In the genomic region with DNA sequence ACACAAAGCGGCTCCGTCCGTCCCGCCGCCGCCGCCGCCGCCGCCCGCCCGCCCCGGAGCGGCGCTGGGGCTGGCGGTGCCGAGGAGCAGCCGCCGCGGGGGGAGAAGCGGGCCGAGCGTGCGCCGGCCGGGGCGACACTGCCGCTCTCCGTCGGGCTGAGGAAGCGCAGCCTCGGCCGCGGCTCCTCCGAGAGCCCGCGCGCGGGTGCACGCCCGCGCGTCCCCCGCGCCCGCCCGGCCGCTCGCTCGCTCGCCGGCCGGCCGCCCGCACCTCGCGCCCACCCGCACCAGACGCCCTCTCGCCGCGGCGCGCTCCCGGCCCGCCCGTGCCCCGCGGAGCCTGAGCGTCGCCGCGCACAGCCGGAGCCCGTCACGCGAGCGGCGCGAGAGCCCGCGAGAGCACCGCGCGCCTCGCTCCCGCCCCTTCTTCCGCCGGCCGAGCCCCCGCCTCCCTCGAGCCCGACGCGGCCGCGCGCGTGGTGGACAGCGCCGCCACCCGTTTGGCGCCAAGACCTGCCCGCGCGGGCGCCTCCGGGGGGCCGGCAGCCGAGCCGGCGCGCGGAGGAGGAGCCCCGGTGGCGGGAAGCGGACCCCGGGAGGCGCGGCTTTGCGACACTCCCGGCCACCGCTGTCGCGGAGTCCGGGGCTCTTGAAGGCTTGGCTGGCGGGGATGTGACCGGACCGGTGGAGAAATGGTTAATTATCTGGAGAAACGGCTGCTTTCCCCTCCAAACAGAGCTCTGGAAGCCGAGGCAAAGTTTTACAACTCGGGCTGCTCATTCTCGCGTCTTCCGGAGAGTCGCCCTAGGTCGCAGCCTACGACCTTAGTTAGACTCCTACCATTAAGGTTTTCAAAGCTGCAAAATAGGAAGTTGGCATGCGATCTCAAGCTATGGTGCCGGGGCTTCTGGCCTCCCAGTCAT, we compare ENCODE assay signal across 8 mouse cellular contexts. TPM values are rescaled to one million over a fixed set of nuclear protein-coding genes. Genes with fewer than 3 reads are reported as not detected.
DNase-seq lines count a peak whose midpoint lies in the region; ATAC-seq lines count a peak whose summit lies in the region.

Gene Pds5a (minus strand): TSS at position 438 of the 923 bp plus-strand sequence.

- H3K4me3 ChIP-seq in brown adipose tissue, adult 24 weeks (ENCODE audit: insufficient read depth, low read depth, low read length) = peak within 1 kb of the TSS; percentile 93
- H3K4me3 ChIP-seq in heart, embryonic 14.5 days (ENCODE audit: control insufficient read depth in 1 of 2, insufficient read depth in 1 of 2, low read depth in 1 of 2, low read length in 2 of 2) = peak within 1 kb of the TSS; percentile 99 to 100
- H3K4me3 ChIP-seq in liver, embryonic 13.5 days (replicated peaks) = peak within 1 kb of the TSS; percentile 99
- H3K4me3 ChIP-seq in stomach, embryonic 16.5 days (replicated peaks; ENCODE audit: low read length) = peak within 1 kb of the TSS; percentile 100

- peak; percentile 87 for ATAC-seq in heart, embryonic 14.5 days (ENCODE audit: insufficient number of reproducible peaks, insufficient read depth, low FRiP score, low read depth)
- ATAC-seq in liver, embryonic 13.5 days (ENCODE audit: low read depth) = peak; percentile 85
- peak; percentile 93 for ATAC-seq in stomach, embryonic 16.5 days (ENCODE audit: insufficient read depth, low FRiP score)

- H3K36me3 ChIP-seq in heart, embryonic 14.5 days (ENCODE audit: control insufficient read depth, insufficient read depth, low read length) = peaks cover 22% of the 10 kb centered on the region
- H3K36me3 ChIP-seq in liver, embryonic 13.5 days = peaks cover 19% of the 10 kb centered on the region
- no peaks in the 10 kb centered on the region for H3K36me3 ChIP-seq in stomach, embryonic 16.5 days (ENCODE audit: control insufficient read depth, insufficient read depth, low read length)

- under 1% methylated on average over 113 of the region's 140 CpGs for WGBS in heart, embryonic 14.5 days
- under 1% methylated on average over 109 of the region's 140 CpGs for WGBS in liver, embryonic 13.5 days (ENCODE audit: insufficient replicate concordance)
- under 1% methylated on average over 101 of the region's 140 CpGs for WGBS in stomach, embryonic 16.5 days

- peak within 1 kb of the TSS; percentile 98 for H3K9ac ChIP-seq in heart, embryonic 14.5 days (ENCODE audit: low read length)
- peak within 1 kb of the TSS; percentile 99 for H3K9ac ChIP-seq in liver, embryonic 13.5 days
- peak within 1 kb of the TSS; percentile 96 for H3K9ac ChIP-seq in stomach, embryonic 16.5 days (ENCODE audit: low read length)

- no peaks in the 10 kb centered on the region for H3K27me3 ChIP-seq in heart, embryonic 14.5 days (ENCODE audit: control insufficient read depth, insufficient read depth, low read length)
- H3K27me3 ChIP-seq in liver, embryonic 13.5 days = no peaks in the 10 kb centered on the region
- H3K27me3 ChIP-seq in stomach, embryonic 16.5 days (ENCODE audit: control insufficient read depth, insufficient read depth, low read length) = no peaks in the 10 kb centered on the region

- no peaks in the 10 kb centered on the region for H3K9me3 ChIP-seq in heart, embryonic 14.5 days (ENCODE audit: control insufficient read depth, low read length)
- no peaks in the 10 kb centered on the region for H3K9me3 ChIP-seq in liver, embryonic 13.5 days (replicated peaks)
- no peaks in the 10 kb centered on the region for H3K9me3 ChIP-seq in stomach, embryonic 16.5 days (replicated peaks; ENCODE audit: control insufficient read depth, low read length)

- H3K4me1 ChIP-seq in brown adipose tissue, adult 24 weeks (ENCODE audit: control insufficient read depth, insufficient read depth, insufficient read length, low read length) = peaks cover 6% of the 10 kb centered on the region; the same call in 1 of the 2 replicates
- H3K4me1 ChIP-seq in heart, embryonic 14.5 days (ENCODE audit: control insufficient read depth in 2 of 2, insufficient read depth in 2 of 2, low read length in 2 of 2) = peaks cover 0 to 10% of the 10 kb centered on the region in 2 experiments; a peak in 2 of 4 replicates
- H3K4me1 ChIP-seq in liver, embryonic 13.5 days (replicated peaks) = peaks cover 39% of the 10 kb centered on the region
- peaks cover 15% of the 10 kb centered on the region for H3K4me1 ChIP-seq in stomach, embryonic 16.5 days (ENCODE audit: control insufficient read depth, insufficient read depth, low read length)

- peak within 1 kb of the TSS; percentile 78 for H3K27ac ChIP-seq in brown adipose tissue, adult 24 weeks (replicated peaks; ENCODE audit: low read depth, low read length)
- peak within 1 kb of the TSS; percentile 95 to 99 for H3K27ac ChIP-seq in heart, embryonic 14.5 days (replicated peaks in 1 of 2; ENCODE audit: control insufficient read depth in 1 of 2, insufficient read depth in 1 of 2, low read depth in 2 of 2, low read length in 2 of 2)
- H3K27ac ChIP-seq in liver, embryonic 13.5 days = peak within 1 kb of the TSS; percentile 95
- peak within 1 kb of the TSS; percentile 98 for H3K27ac ChIP-seq in stomach, embryonic 16.5 days (ENCODE audit: low read length)

- peak; percentile 93 for DNase-seq in CD4-positive, CD25-positive, alpha-beta regulatory T cell, adult 2 months (ENCODE audit: low read depth, low spot score)
- peak; percentile 45 for DNase-seq in fibroblast of lung, adult 2 months (ENCODE audit: low read depth)
- peak; percentile 93 for DNase-seq in kidney, postnatal 14 days
- DNase-seq in liver, embryonic 13.5 days = peak; percentile 81
- peak; percentile 88 for DNase-seq in neural tube, embryonic 10.5 days (ENCODE audit: extremely low spot score, low spot score)

- H3K4me2 ChIP-seq in heart, embryonic 14.5 days (ENCODE audit: low read length) = peak within 1 kb of the TSS; percentile 75
- H3K4me2 ChIP-seq in liver, embryonic 13.5 days = peak within 1 kb of the TSS; percentile 81
- peak within 1 kb of the TSS; percentile 92 for H3K4me2 ChIP-seq in stomach, embryonic 16.5 days (ENCODE audit: low read depth, low read length)

RNA-seq across cellular contexts. Expression of gene Pds5a, which starts in this region (rescaled TPM):
- 40.0 and 45.3 TPM in 2 replicates for polyA plus RNA-seq in brown adipose tissue, adult 24 weeks (2012; ENCODE audit: insufficient read depth, insufficient read length, missing spikeins)
- polyA plus RNA-seq in heart, embryonic 14.5 days (2014; fragmentation: Nextera tagmentation; extraction: Ambion mirVana) = 55.1 and 56.1 TPM in 2 replicates
- 23.1 and 26.8 TPM in 2 replicates for polyA plus RNA-seq in liver, embryonic 13.5 days (2015; fragmentation: Nextera tagmentation; extraction: Ambion mirVana)
- polyA plus RNA-seq in stomach, embryonic 16.5 days (2015; fragmentation: Nextera tagmentation; extraction: Ambion mirVana) = 44.0 and 47.7 TPM in 2 replicates

Comparison
In these comparisons a context has a peak if more than half of its experiments do, and no peak if none do; other contexts are left out.
1. Peak in every context shown above with its lines: DNase-seq, ATAC-seq, H3K4me3 ChIP-seq and H3K27ac ChIP-seq.